Mouse (Mus musculus) forelimb bud, embryonic 11.5 days (tissue): ENCODE data around the gene F10.
A peak's percentile ranks its signal among the peaks of the same experiment; 100 is the strongest.

Experiments
- DNase-seq: peaks from one replicate; pipeline ENCODE4 v3.0.0-alpha.2; 2012; ENCODE audit warnings: low read depth, low spot score

The F10 gene

GRCm38 (mm10) chr8:13037015-13037414 lies at the start of gene F10:
Gene F10, plus strand, starts transcription at chr8:13037308.
- no peak for DNase-seq

- no peak for DNase-seq
These were observed 49.5 kb upstream of the F10 start for GRCm38 (mm10) chr8:12987571-12987970.

GRCm38 (mm10) chr8:12988722-12989430 lies 48.2 kb upstream of the F10 start:
- no peak for DNase-seq

- no peak for DNase-seq
These were observed 45.7 kb upstream of the F10 start for GRCm38 (mm10) chr8:12991411-12991810.

GRCm38 (mm10) chr8:12994468-12994867 lies 42.6 kb upstream of the F10 start:
- no peak for DNase-seq

- no peak for DNase-seq
These were observed 41.6 kb upstream of the F10 start for GRCm38 (mm10) chr8:12995481-12995880.

- DNase-seq = peak; percentile 13
These were observed 40.3 kb upstream of the F10 start for GRCm38 (mm10) chr8:12996831-12997275.

GRCm38 (mm10) chr8:12998331-12998730 lies 38.8 kb upstream of the F10 start:
- no peak for DNase-seq

- DNase-seq = no peak
These were observed 37.3 kb upstream of the F10 start for GRCm38 (mm10) chr8:12999793-13000192.

GRCm38 (mm10) chr8:13007458-13007857 lies 29.6 kb upstream of the F10 start:
- DNase-seq = no peak

- no peak for DNase-seq
These were observed 26.8 kb upstream of the F10 start for GRCm38 (mm10) chr8:13010313-13010712.

- no peak for DNase-seq
These were observed 17.5 kb upstream of the F10 start for GRCm38 (mm10) chr8:13019560-13019959.

- DNase-seq = no peak
These were observed 15.3 kb upstream of the F10 start for GRCm38 (mm10) chr8:13021830-13022229.

- DNase-seq = no peak
These were observed 11.5 kb upstream of the F10 start, which contains the start of gene F7 for GRCm38 (mm10) chr8:13025487-13026224. Gene F7, plus strand, starts transcription at chr8:13026034.

GRCm38 (mm10) chr8:13027615-13028014 lies 9.5 kb upstream of the F10 start:
- no peak for DNase-seq

GRCm38 (mm10) chr8:13028482-13028881 lies 8.6 kb upstream of the F10 start:
- DNase-seq = no peak

- DNase-seq = no peak
These were observed 729 bp upstream of the F10 start for GRCm38 (mm10) chr8:13036346-13036812.

GRCm38 (mm10) chr8:13037569-13037968 lies 461 bp downstream of the F10 start:
- no peak for DNase-seq

- no peak for DNase-seq
These were observed 1.9 kb downstream of the F10 start for GRCm38 (mm10) chr8:13039054-13039453.

- no peak for DNase-seq
These were observed 4.4 kb downstream of the F10 start for GRCm38 (mm10) chr8:13041459-13041858.

GRCm38 (mm10) chr8:13047652-13048051 lies 10.5 kb downstream of the F10 start:
- DNase-seq = no peak

GRCm38 (mm10) chr8:13050550-13050949 lies 13.4 kb downstream of the F10 start:
- no peak for DNase-seq

GRCm38 (mm10) chr8:13057351-13057750 lies 20.2 kb downstream of the F10 start:
- DNase-seq = no peak
